Mouse (Mus musculus): Measurements from ENCODE around the gene Phactr1. TPM values are rescaled to one million over a fixed set of nuclear protein-coding genes. Genes with fewer than 3 reads are reported as not detected.

Phactr1 gene
- polyA plus RNA-seq, 1 experiment from 2014 or later = 6.8 TPM

DNA sequence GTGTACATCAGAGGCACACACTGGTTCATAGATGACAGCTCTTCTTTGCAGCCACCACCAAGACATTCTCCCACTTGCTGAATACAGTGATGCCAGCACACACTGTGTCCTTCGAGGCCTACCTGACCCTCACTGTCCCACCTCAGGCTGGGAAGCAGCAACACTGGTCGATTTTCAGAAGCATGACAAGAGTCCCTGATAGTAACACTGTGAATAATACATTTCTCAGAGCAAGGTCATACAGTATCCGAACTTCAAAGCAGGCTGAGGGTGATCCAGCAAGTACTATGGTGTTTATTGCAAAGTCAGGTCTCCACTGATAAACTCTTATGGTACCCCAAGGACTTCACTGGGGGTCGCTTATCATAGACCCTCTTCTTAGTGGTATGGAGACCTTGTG lies 390.1 kb downstream of the Phactr1 start:
- no peaks in the 10 kb centered on the region for H3K27me3 ChIP-seq (replicated peaks; ENCODE audit: control insufficient read depth, insufficient read depth, low read length)
- H3K4me3 ChIP-seq (ENCODE audit: low read depth, low read length) = no peak overlapping the region
- TF ChIP-seq CTCF (IDR thresholded peaks at IDR 0.05; ENCODE audit: low read depth) = no peak
- H3K9me3 ChIP-seq (ENCODE audit: control insufficient read depth) = no peaks in the 10 kb centered on the region
- no peaks in the 10 kb centered on the region for H3K36me3 ChIP-seq (ENCODE audit: control insufficient read depth, insufficient read depth)
- ATAC-seq = no peak
- no peak overlapping the region for H3K9ac ChIP-seq (ENCODE audit: low read depth, low read length)
- no peak overlapping the region for H3K4me2 ChIP-seq (replicated peaks; ENCODE audit: low read depth)
- no peaks in the 10 kb centered on the region for H3K4me1 ChIP-seq (replicated peaks; ENCODE audit: control insufficient read depth, insufficient read depth, low read length)
- WGBS = 70% methylated on average over 4 of the region's 4 CpGs
- H3K27ac ChIP-seq (ENCODE audit: low read depth, low read length) = no peak overlapping the region

DNA sequence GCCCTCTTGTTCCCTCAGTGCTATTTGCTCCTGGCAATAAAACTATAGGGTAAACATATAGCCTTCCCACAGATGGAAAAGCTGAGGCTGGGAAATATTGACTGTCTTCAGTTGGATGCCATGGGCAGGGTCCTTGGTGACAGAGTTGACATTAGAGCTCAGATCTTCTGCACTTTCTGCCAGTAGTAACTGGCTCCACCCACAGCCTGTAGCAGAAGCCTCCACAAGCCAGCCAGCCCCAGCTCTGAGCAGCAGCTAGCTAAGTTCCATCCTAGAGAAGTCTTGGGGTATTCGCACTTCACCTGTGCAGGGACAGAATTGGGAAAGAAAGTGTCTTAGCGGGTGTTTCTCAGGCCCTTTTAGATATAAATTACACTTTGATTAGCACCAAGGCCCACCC lies 390.5 kb downstream of the Phactr1 start:
- Histone ChIP-seq H3K4me3 (ENCODE audit: low read depth, low read length) (no peak overlapping the region), H3K4me1 (replicated peaks; ENCODE audit: control insufficient read depth, insufficient read depth, low read length) (no peaks in the 10 kb centered on the region), H3K27ac (ENCODE audit: low read depth, low read length) (no peak overlapping the region), H3K27me3 (replicated peaks; ENCODE audit: control insufficient read depth, insufficient read depth, low read length) (no peaks in the 10 kb centered on the region), H3K4me2 (replicated peaks; ENCODE audit: low read depth) (no peak overlapping the region), H3K9ac (ENCODE audit: low read depth, low read length) (no peak overlapping the region), H3K36me3 (ENCODE audit: control insufficient read depth, insufficient read depth) (no peaks in the 10 kb centered on the region), H3K9me3 (ENCODE audit: control insufficient read depth) (no peaks in the 10 kb centered on the region)
- WGBS = 87% methylated on average over 2 of the region's 2 CpGs
- ATAC-seq = no peak
- no peak for TF ChIP-seq CTCF (IDR thresholded peaks at IDR 0.05; ENCODE audit: low read depth)

DNA sequence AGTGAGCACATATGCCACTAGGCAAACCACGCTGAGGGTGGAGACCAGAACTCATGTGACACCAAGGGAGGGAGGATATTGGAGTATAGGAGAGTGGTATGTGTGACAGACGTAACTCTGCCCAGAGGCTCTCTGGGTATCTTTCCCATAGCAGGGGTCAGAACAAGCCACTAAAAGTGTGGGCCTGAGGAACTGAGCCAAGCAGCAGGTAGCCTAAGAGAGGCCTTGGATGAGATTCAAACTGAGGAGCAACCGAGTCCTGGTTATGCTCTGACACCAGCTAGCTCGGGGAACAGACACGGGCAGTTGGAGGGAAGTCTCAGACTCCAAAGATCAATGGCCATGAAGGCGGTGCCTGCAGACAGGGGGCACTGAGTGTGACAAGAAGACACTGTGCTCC lies 395.0 kb downstream of the Phactr1 start:
- Histone ChIP-seq H3K9me3 (ENCODE audit: control insufficient read depth) (no peaks in the 10 kb centered on the region), H3K27ac (ENCODE audit: low read depth, low read length) (no peak overlapping the region), H3K36me3 (ENCODE audit: control insufficient read depth, insufficient read depth) (no peaks in the 10 kb centered on the region), H3K4me1 (replicated peaks; ENCODE audit: control insufficient read depth, insufficient read depth, low read length) (no peaks in the 10 kb centered on the region), H3K27me3 (replicated peaks; ENCODE audit: control insufficient read depth, insufficient read depth, low read length) (no peaks in the 10 kb centered on the region), H3K9ac (ENCODE audit: low read depth, low read length) (no peak overlapping the region), H3K4me3 (ENCODE audit: low read depth, low read length) (no peak overlapping the region), H3K4me2 (replicated peaks; ENCODE audit: low read depth) (no peak overlapping the region)
- TF ChIP-seq CTCF (IDR thresholded peaks at IDR 0.05; ENCODE audit: low read depth) = no peak
- ATAC-seq = no peak
- WGBS = 75% methylated on average over 6 of the region's 6 CpGs

DNA sequence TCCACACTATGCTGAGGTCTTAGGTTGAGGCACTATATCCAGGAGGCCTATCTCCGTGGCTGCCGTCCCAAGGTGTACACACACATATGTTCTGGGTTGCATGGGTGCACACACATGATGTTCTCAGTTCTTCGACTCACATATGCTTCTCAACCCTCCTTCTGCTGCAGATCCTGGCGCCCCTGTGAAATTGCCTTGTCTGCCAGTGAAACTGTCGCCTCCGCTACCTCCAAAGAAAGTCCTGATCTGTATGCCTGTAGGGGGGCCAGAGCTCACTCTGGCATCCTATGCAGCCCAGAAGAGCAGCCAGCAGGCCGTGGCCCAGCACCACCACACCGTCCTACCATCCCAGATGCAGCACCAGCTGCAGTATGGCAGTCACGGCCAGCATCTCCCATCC lies 397.1 kb downstream of the Phactr1 start:
- no peak for TF ChIP-seq CTCF (IDR thresholded peaks at IDR 0.05; ENCODE audit: low read depth)
- 88% methylated on average over 9 of the region's 9 CpGs for WGBS
- Histone ChIP-seq H3K4me2 (replicated peaks; ENCODE audit: low read depth) (no peak overlapping the region), H3K27ac (ENCODE audit: low read depth, low read length) (no peak overlapping the region), H3K9ac (ENCODE audit: low read depth, low read length) (no peak overlapping the region), H3K27me3 (replicated peaks; ENCODE audit: control insufficient read depth, insufficient read depth, low read length) (no peaks in the 10 kb centered on the region), H3K4me3 (ENCODE audit: low read depth, low read length) (no peak overlapping the region), H3K36me3 (ENCODE audit: control insufficient read depth, insufficient read depth) (no peaks in the 10 kb centered on the region), H3K9me3 (ENCODE audit: control insufficient read depth) (no peaks in the 10 kb centered on the region), H3K4me1 (replicated peaks; ENCODE audit: control insufficient read depth, insufficient read depth, low read length) (no peaks in the 10 kb centered on the region)
- ATAC-seq = no peak

DNA sequence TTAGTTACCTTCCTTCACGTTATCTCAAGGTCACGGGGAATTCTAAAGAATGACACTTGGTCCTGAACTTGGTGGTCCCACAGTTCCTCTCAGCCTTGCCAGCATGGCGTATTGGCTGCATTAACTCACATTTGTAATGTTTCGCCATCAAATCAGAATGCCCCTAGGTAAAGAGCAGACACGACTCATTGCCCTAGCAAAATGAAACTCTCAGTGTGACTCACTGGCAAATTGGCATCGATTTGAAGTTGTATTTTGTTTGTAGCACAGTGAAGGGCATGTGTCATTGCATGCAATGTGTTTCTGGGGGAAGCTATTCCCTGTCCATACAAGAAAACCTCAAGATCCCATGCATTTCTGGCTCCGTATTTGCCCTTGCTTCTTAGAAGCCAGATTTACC lies 404.8 kb downstream of the Phactr1 start:
- Histone ChIP-seq H3K4me3 (ENCODE audit: low read depth, low read length) (no peak overlapping the region), H3K27ac (ENCODE audit: low read depth, low read length) (no peak overlapping the region), H3K36me3 (ENCODE audit: control insufficient read depth, insufficient read depth) (no peaks in the 10 kb centered on the region), H3K9ac (ENCODE audit: low read depth, low read length) (no peak overlapping the region), H3K9me3 (ENCODE audit: control insufficient read depth) (no peaks in the 10 kb centered on the region), H3K4me2 (replicated peaks; ENCODE audit: low read depth) (no peak overlapping the region), H3K4me1 (replicated peaks; ENCODE audit: control insufficient read depth, insufficient read depth, low read length) (no peaks in the 10 kb centered on the region), H3K27me3 (replicated peaks; ENCODE audit: control insufficient read depth, insufficient read depth, low read length) (no peaks in the 10 kb centered on the region)
- 89% methylated on average over 7 of the region's 7 CpGs for WGBS
- ATAC-seq = no peak
- TF ChIP-seq CTCF (IDR thresholded peaks at IDR 0.05; ENCODE audit: low read depth) = no peak

DNA sequence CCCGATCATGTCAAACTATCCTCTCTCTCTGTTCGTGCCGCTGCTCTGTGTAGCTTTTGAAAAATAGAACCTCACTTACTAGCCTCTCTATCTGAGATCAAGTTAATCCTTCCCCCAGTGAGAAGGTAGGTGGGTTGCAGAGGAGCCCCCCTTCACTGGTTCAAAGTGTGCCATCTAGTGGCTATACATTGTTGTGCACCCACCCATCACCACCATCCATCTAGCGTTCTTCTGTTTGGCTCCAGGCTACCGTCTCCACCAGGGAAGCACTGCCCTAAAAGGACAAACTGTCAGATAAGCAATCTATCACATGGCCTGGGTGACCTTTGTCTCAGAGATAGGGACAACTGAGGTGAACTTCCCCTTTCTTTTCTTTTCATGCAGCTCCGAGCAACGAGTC lies 413.9 kb downstream of the Phactr1 start:
- no peaks in the 10 kb centered on the region for H3K9me3 ChIP-seq (ENCODE audit: control insufficient read depth)
- H3K27me3 ChIP-seq (replicated peaks; ENCODE audit: control insufficient read depth, insufficient read depth, low read length) = no peaks in the 10 kb centered on the region
- no peak overlapping the region for H3K27ac ChIP-seq (ENCODE audit: low read depth, low read length)
- H3K4me3 ChIP-seq (ENCODE audit: low read depth, low read length) = no peak overlapping the region
- WGBS = 41% methylated on average over 7 of the region's 7 CpGs
- H3K9ac ChIP-seq (ENCODE audit: low read depth, low read length) = no peak overlapping the region
- peak; percentile 77 for TF ChIP-seq CTCF (IDR thresholded peaks at IDR 0.05; ENCODE audit: low read depth)
- ATAC-seq = no peak
- H3K4me2 ChIP-seq (replicated peaks; ENCODE audit: low read depth) = 0 out of 2 replicates have a peak overlapping the region, but pooled peaks have one; percentile 18
- H3K36me3 ChIP-seq (ENCODE audit: control insufficient read depth, insufficient read depth) = no peaks in the 10 kb centered on the region
- H3K4me1 ChIP-seq (replicated peaks; ENCODE audit: control insufficient read depth, insufficient read depth, low read length) = no peaks in the 10 kb centered on the region

DNA sequence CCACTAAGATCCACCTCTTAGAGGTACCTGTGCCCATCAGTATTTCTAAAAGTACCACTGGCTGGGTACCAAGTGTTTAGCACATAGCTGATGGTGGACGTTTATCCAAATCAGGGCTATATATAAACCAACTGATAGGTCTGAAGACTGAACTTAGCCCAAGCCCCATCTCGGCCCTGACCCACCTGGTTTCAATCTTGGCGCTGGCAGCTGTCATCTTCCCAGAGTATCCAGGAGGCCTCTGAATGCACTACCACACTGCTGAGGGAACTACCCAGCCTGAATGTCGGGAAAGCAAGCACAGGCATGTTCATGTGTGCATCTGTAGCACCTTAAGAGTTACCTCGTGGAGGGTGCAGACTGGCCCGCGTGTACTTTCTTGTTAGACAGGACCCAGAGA lies 422.5 kb downstream of the Phactr1 start:
- no peak for TF ChIP-seq CTCF (IDR thresholded peaks at IDR 0.05; ENCODE audit: low read depth)
- Histone ChIP-seq H3K9me3 (ENCODE audit: control insufficient read depth) (no peaks in the 10 kb centered on the region), H3K27ac (ENCODE audit: low read depth, low read length) (no peak overlapping the region), H3K4me1 (replicated peaks; ENCODE audit: control insufficient read depth, insufficient read depth, low read length) (no peaks in the 10 kb centered on the region), H3K4me2 (replicated peaks; ENCODE audit: low read depth) (no peak overlapping the region), H3K27me3 (replicated peaks; ENCODE audit: control insufficient read depth, insufficient read depth, low read length) (no peaks in the 10 kb centered on the region), H3K36me3 (ENCODE audit: control insufficient read depth, insufficient read depth) (no peaks in the 10 kb centered on the region), H3K9ac (ENCODE audit: low read depth, low read length) (no peak overlapping the region), H3K4me3 (ENCODE audit: low read depth, low read length) (no peak overlapping the region)
- WGBS = 75% methylated on average over 7 of the region's 7 CpGs
- ATAC-seq = no peak

All from intestine, postnatal 0 days (tissue).